Mouse (Mus musculus) myocyte (in vitro differentiated cells): ENCODE measurements around the gene Vmn1r196. TPM values are rescaled to one million over a fixed set of nuclear protein-coding genes. Genes with fewer than 3 reads are reported as not detected.
"Not testable (repeated sequence)": the region's sequence is repeated elsewhere in the genome, so short reads cannot be mapped to it uniquely, and the experiment has no call there.

Experiments used
- H3K27me3 ChIP-seq: one replicate; pipeline ENCODE4 v1.6.1; 2011; ENCODE audit not compliant: control insufficient read depth, insufficient read depth, insufficient read length
- H3K36me3 ChIP-seq: one replicate; pipeline ENCODE4 v1.6.1; 2011; ENCODE audit not compliant: control insufficient read depth, insufficient read depth
- H3K4me2 ChIP-seq: one replicate; pipeline ENCODE4 v1.6.1; 2011; ENCODE audit warnings: low read depth, control low read depth
- H3K4me3 ChIP-seq: one replicate; pipeline ENCODE4 v1.5.1; 2011; ENCODE audit warnings: mild to moderate bottlenecking, control low read depth, moderate library complexity
- H3K79me2 ChIP-seq: one replicate; pipeline ENCODE4 v1.6.1; 2011; ENCODE audit not compliant: control insufficient read depth, insufficient read depth
- H3ac ChIP-seq: one replicate; pipeline ENCODE4 v1.6.1; 2011; ENCODE audit not compliant: control insufficient read depth, insufficient read length
- CEBPB ChIP-seq: IDR thresholded peaks from 2 replicates; pipeline ENCODE4 v1.6.1; 2011; ENCODE audit warnings: mild to moderate bottlenecking, moderate library complexity; ENCODE audit not compliant: poor library complexity, insufficient read depth, severe bottlenecking
- E2F4 ChIP-seq: IDR thresholded peaks from one replicate; pipeline ENCODE4 v1.6.1; 2011; ENCODE audit warnings: mild to moderate bottlenecking, control low read depth, moderate library complexity; ENCODE audit not compliant: insufficient read depth
- MAX ChIP-seq: IDR thresholded peaks from one replicate; pipeline ENCODE4 v1.6.1; 2011; ENCODE audit warnings: low read depth, mild to moderate bottlenecking, control low read depth
- MYOD1 ChIP-seq, 3 experiments: IDR thresholded peaks; one replicate each; pipeline ENCODE4 v1.6.1; 2011; ENCODE audit warnings: control low read depth in 2 of 3, low read depth in 2 of 3, mild to moderate bottlenecking in 2 of 3, moderate library complexity in 1 of 3; ENCODE audit not compliant: insufficient read length in 2 of 3, control insufficient read depth in 1 of 3
- MYOG ChIP-seq, 3 experiments: IDR thresholded peaks; one replicate each; pipeline ENCODE4 v1.6.1; 2011; ENCODE audit warnings: control low read depth in 2 of 3, low read depth in 2 of 3, mild to moderate bottlenecking in 2 of 3; ENCODE audit not compliant: insufficient read length in 2 of 3, control insufficient read depth in 1 of 3, insufficient read depth in 1 of 3
- POLR2A ChIP-seq: IDR thresholded peaks from one replicate; pipeline ENCODE4 v1.6.1; 2011; ENCODE audit warnings: low read depth, mild to moderate bottlenecking, control low read depth, moderate library complexity; ENCODE audit not compliant: insufficient read length
- POLR2AphosphoS2 ChIP-seq: IDR thresholded peaks from one replicate; pipeline ENCODE4 v1.6.1; 2011; ENCODE audit warnings: low read depth, control low read depth; ENCODE audit not compliant: insufficient read length
- REST ChIP-seq: IDR thresholded peaks from one replicate; pipeline ENCODE4 v1.6.1; 2011; ENCODE audit warnings: mild to moderate bottlenecking, control low read depth, moderate library complexity; ENCODE audit not compliant: insufficient read depth, insufficient read length
- SRF ChIP-seq: IDR thresholded peaks from one replicate; pipeline ENCODE4 v1.6.1; 2011; ENCODE audit warnings: low read depth; ENCODE audit not compliant: control insufficient read depth, insufficient read length
- TCF12 ChIP-seq: IDR thresholded peaks from one replicate; pipeline ENCODE4 v1.6.1; 2011; ENCODE audit warnings: mild to moderate bottlenecking, control low read depth; ENCODE audit not compliant: poor library complexity, insufficient read depth, severe bottlenecking
- USF1 ChIP-seq: IDR thresholded peaks from one replicate; pipeline ENCODE4 v1.6.1; 2011; ENCODE audit warnings: low read depth, mild to moderate bottlenecking, control low read depth, moderate library complexity
- polyA plus RNA-seq: library from polyadenylated mRNA; unstranded; fragments of >200 nt; fragmentation: generic; extraction: Trizol; gene quantifications from one replicate; pipeline ENCODE4 v1.2.1, GENCODE M21; 2012; ENCODE audit warnings: missing spikeins

The Vmn1r196 gene
- polyA plus RNA-seq: not detected

DNA sequence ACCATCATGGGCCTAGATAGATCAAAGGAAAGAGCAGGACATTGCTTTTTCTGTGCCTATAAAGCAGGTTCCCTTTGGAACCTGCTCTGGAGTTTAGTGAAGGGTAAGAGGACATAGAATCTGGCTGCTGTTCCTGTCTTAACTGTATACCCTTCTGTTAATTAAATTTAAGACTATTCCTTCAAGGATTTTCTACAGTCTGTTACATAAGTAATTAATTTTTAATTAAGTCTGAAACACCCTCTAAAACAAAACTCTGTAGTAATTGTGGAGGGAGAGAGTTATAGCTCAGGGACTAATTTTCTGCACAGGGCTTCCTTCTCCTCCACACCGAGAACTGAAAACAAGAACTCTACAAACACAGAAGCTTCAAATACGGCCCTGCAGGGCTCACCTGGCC, at the start of gene Vmn1r196:
Vmn1r196 (plus strand) TSS at position 301 of the 400 bp plus-strand sequence.
- Histone ChIP-seq H3K36me3 (no peaks in the 10 kb centered on the region), H3K79me2 (no peaks in the 10 kb centered on the region), H3K4me2 (no peak within 1 kb of the TSS), H3K4me3 (no peak within 1 kb of the TSS), H3K27me3 (no peaks in the 10 kb centered on the region), H3ac (no peak within 1 kb of the TSS)
- no peak for TF ChIP-seq MYOD1 (IDR thresholded peaks at IDR 0.05; ENCODE audit: control insufficient read depth in 1 of 3, insufficient read length in 2 of 3, low read depth in 2 of 3)

DNA sequence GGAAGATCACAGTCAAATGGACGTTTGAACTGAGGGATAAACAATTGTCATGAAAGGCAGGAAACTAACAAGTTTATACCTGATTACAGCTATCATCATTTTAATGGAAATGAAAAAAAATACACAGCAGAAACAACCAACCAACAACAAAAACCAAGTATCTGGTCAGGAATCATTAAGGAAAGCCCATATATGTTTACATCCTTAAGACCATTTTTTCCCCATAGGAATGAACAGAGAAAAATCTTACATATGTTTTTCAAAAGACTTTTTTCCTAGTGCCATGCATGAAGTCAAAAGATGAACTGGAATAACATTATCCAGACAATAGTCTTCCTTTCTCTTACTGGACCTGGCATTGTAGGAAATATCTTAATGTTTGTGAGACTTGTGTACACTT, 45.8 kb upstream of the Vmn1r196 start, which contains the start of gene Vmn1r194:
Vmn1r194 (plus strand) TSS at position 301 of the 400 bp plus-strand sequence.
- H3K4me3 ChIP-seq: no peak within 1 kb of the TSS
- no peaks in the 10 kb centered on the region for H3K79me2 ChIP-seq
- no peak within 1 kb of the TSS for H3ac ChIP-seq
- no peaks in the 10 kb centered on the region for H3K36me3 ChIP-seq
- TF ChIP-seq E2F4 (no peak), MYOG (IDR thresholded peaks at IDR 0.05; ENCODE audit: control insufficient read depth in 1 of 3, insufficient read depth in 1 of 3, insufficient read length in 2 of 3, low read depth in 2 of 3) (no peak), MAX (no peak), USF1 (no peak), TCF12 (no peak)
- no peak within 1 kb of the TSS for H3K4me2 ChIP-seq
- H3K27me3 ChIP-seq: no peaks in the 10 kb centered on the region

DNA sequence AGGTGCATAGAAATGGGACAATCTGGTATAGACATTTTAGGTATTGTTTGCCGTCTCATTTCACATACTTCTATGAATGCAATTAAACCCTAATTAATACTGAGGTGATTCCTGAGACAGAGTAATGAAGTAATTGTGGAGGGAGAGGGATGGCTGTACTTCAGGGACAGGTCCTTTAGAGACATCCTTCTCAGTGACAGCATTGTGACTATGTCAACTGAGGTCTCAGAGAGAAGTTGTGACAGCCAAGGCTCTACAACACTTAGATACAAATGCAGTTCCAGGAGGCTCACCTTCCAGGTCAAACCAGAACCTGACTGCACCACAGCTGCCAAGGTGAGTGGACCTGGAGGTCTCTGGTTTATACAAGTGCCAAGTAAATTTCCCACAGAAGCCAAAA, 19.5 kb upstream of the Vmn1r196 start, which contains the start of gene Vmn1r195:
Vmn1r195 (plus strand) TSS at position 301 of the 400 bp plus-strand sequence.
- H3ac ChIP-seq, H3K36me3 ChIP-seq, H3K4me2 ChIP-seq, H3K4me3 ChIP-seq, H3K27me3 ChIP-seq, H3K79me2 ChIP-seq: not testable (repeated sequence)

DNA sequence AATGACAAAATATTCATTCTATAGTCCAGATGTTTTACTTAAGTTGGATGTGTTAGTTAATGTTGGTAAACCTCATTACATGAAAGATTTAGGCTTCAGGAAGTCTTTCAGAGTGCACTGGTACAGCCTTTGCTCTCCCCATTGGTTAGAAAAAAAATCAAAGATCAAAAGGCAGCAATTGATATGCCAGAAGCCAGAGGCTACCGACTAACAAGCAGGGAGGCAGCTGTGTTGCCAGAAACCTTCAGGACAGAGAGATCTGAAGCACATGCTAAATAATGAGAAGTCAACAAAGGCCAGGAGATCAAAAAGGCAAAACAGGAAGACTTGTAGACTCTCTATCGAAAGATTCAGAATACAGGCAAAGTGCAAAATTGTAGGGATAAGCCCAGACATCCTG, 18.0 kb upstream of the Vmn1r196 start:
- no peak overlapping the region for H3K4me2 ChIP-seq
- no peaks in the 10 kb centered on the region for H3K27me3 ChIP-seq
- no peak overlapping the region for H3K4me3 ChIP-seq

DNA sequence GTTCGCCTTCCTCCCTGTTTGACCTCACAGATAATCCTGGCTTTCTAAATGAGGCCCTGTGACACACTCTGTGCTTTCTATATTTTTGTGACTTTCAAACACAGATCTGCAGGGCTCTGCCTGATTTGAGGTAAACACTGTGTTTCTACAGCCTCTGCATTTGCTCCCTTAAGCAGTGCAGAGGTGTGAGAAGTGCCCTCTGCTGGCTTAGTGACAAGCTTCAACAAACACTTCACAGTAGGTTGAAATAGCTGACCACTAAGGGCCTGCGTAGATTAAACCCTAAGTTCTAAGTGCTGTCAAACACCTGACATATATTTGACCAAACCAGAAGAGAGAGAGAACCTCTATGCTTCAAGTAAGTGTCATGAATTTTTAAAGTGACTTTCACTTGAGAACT, 5.1 kb upstream of the Vmn1r196 start:
- no peaks in the 10 kb centered on the region for H3K27me3 ChIP-seq
- H3ac ChIP-seq: no peak overlapping the region
- TF ChIP-seq E2F4: no peak
- no peak for TF ChIP-seq USF1
- no peaks in the 10 kb centered on the region for H3K36me3 ChIP-seq
- no peaks in the 10 kb centered on the region for H3K79me2 ChIP-seq
- H3K4me2 ChIP-seq: no peak overlapping the region
- H3K4me3 ChIP-seq: no peak overlapping the region

More for the DNA sequence above, 18.0 kb upstream of the Vmn1r196 start:
- Histone ChIP-seq H3K36me3 (no peaks in the 10 kb centered on the region), H3K79me2 (no peaks in the 10 kb centered on the region), H3ac (no peak overlapping the region)
- TF ChIP-seq CEBPB (no peak), REST (no peak)

DNA sequence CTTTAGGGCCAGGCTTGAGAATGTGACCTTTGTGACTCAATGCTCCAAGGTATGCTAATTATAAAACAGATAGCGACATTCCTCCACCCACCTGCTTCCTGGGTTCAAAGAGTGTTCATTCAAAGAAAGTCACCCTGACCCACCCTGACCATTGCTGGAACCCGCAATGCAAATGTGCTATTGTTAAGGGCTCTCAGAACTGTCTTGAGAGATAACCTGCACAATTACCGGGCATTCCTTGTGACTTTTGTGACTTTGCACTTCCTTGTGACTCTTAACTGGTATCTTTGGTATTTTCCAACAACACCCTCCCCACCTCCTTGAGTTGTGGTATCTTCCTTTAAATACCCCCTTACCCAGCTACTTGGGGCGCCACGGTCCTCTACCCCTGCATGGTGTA, 18.4 kb downstream of the Vmn1r196 start:
- not testable (repeated sequence) for H3K4me2 ChIP-seq, H3K4me3 ChIP-seq

DNA sequence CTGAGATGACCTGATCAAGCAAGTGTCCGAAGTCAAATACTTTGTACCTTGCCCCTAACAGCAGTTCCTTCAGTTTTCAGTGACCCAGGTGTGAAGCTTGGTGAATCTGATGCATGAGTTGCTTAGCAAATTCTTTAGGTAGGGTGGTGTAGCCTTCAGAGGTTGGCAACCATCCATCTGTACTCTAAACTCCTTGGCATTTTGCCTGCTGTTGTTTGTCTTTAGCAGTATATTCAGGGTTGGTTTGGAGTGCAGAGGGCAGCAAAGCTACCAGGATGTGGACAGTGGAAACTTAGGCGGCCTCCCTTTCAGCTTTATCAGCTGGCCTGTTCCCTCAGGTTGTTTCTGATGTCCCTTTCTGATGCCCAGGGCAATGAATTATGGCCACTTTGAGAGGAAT, 25.6 kb downstream of the Vmn1r196 start:
- Histone ChIP-seq H3K79me2 (no peaks in the 10 kb centered on the region), H3K27me3 (no peaks in the 10 kb centered on the region), H3K36me3 (no peaks in the 10 kb centered on the region), H3ac (no peak overlapping the region), H3K4me2 (no peak overlapping the region), H3K4me3 (no peak overlapping the region)
- TF ChIP-seq MYOG (IDR thresholded peaks at IDR 0.05; ENCODE audit: control insufficient read depth in 1 of 3, insufficient read depth in 1 of 3, insufficient read length in 2 of 3, low read depth in 2 of 3): no peak
- TF ChIP-seq MYOD1 (IDR thresholded peaks at IDR 0.05; ENCODE audit: control insufficient read depth in 1 of 3, insufficient read length in 2 of 3, low read depth in 2 of 3): no peak
- TF ChIP-seq POLR2AphosphoS2: no peak
- TF ChIP-seq MAX: no peak
- TF ChIP-seq POLR2A: no peak
- TF ChIP-seq SRF: no peak
- TF ChIP-seq USF1: no peak
- no peak for TF ChIP-seq TCF12

More for the DNA sequence above, 18.4 kb downstream of the Vmn1r196 start:
- H3K79me2 ChIP-seq, H3ac ChIP-seq, H3K36me3 ChIP-seq, H3K27me3 ChIP-seq: not testable (repeated sequence)
